Mouse (Mus musculus) heart, adult 2 months (tissue): ENCODE results near the gene Cmtr1.

ENCODE experiments used
- CTCF ChIP-seq: fragments of 200-600 bp; IDR thresholded peaks from 2 replicates; pipeline ENCODE4 v1.8.1; 2022; ENCODE audit warnings: antibody characterized with exemption, mild to moderate bottlenecking, moderate library complexity
- EP300 ChIP-seq: fragments of 200-500 bp; IDR thresholded peaks from 2 replicates; pipeline ENCODE4 v1.6.1; 2011; ENCODE audit warnings: low read depth, low read length, control low read depth; ENCODE audit not compliant: insufficient read depth

- no peak for TF ChIP-seq EP300
- TF ChIP-seq CTCF, result no peak
These were observed 71.0 kb downstream of the Cmtr1 start for GRCm38 (mm10) chr17:29731266-29731952.
